8 mouse cellular contexts compared by ENCODE assay signal in the genomic region with DNA sequence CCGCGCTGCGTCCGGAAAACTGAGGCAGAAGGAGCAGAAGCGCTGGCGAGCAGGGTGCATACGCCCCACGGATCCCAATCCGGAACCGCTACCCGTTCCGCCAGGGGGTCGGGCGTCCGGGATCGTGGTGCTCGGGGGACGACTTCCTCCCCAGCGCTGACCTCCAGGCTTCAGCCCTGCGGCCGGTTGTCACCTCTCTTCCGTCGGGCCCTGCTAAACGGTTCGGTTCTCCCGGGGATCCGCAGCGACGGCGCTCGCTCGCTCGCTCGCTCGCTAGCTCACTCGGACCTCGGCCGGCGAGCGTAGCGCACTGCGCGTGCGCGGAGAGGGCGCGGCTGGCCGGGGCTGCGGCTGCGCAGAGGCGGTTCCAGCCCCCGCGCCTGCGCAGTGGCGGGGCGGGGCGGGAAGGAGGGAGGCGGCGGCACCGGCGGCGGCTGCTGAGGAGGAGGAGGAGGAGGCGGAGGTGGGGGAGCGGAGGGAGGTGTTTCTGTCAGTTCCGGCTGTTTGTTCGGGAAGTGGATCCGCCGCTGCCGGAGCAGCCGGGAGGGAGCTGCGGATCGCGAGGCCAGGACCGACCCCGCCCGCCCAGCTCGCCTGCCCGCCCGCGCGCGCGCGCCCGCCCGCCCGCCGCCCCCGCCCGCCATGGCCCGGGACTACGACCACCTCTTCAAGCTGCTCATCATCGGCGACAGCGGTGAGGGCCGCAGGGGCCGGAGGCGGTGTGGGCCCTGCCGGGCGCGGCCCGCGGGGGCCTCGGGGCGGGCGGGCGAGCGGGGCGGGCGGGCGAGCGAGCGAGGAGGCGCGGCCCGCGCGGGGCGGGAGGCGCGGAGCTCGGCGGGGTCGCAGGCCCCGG. TPM values are rescaled to one million over a fixed set of nuclear protein-coding genes. Genes with fewer than 3 reads are reported as not detected.
DNase-seq lines count a peak whose midpoint lies in the region; ATAC-seq lines count a peak whose summit lies in the region.

TSS of gene Rab35 (plus strand) at position 404 of the 853 bp plus-strand sequence.

- peaks cover 51% of the 10 kb centered on the region for H3K4me1 ChIP-seq in hindbrain, embryonic 15.5 days (replicated peaks)

- peak within 1 kb of the TSS; percentile 94 for H3K4me3 ChIP-seq in hindbrain, embryonic 15.5 days

- H3K9ac ChIP-seq in hindbrain, embryonic 15.5 days, result peak within 1 kb of the TSS; percentile 95

- DNase-seq in R1 (ENCODE audit: low read depth, low spot score), result peak; percentile 89
- DNase-seq in cerebellum, postnatal 25 days, result peak; percentile 95 to 98
- DNase-seq in frontal cortex, postnatal 36 days (ENCODE audit: low spot score in 2 of 2), result peak; percentile 85 to 94
- peak; percentile 86 for DNase-seq in left cerebral cortex, adult 11 months (ENCODE audit: low spot score)
- peak; percentile 96 to 97 for DNase-seq in lung, postnatal 4 days
- peak; percentile 93 for DNase-seq in retina, postnatal 7 days (ENCODE audit: low read depth, low spot score)
- DNase-seq in urinary bladder, adult 2 months (ENCODE audit: low spot score), result peak; percentile 96

- WGBS in hindbrain, embryonic 15.5 days, result under 1% methylated on average over 77 of the region's 125 CpGs

- H3K9me3 ChIP-seq in hindbrain, embryonic 15.5 days, result no peaks in the 10 kb centered on the region

- ATAC-seq in hindbrain, embryonic 15.5 days (ENCODE audit: low FRiP score, low read depth), result peak; percentile 91

- peak within 1 kb of the TSS; percentile 93 for H3K27ac ChIP-seq in hindbrain, embryonic 15.5 days (replicated peaks)

- no peaks in the 10 kb centered on the region for H3K27me3 ChIP-seq in hindbrain, embryonic 15.5 days

- H3K4me2 ChIP-seq in hindbrain, embryonic 15.5 days, result peak within 1 kb of the TSS; percentile 72

- H3K36me3 ChIP-seq in hindbrain, embryonic 15.5 days, result no peaks in the 10 kb centered on the region

RNA-seq across cellular contexts. Expression of gene Rab35, which starts in this region (rescaled TPM):
- 19.1 and 20.1 TPM in 2 replicates for polyA plus RNA-seq in hindbrain, embryonic 15.5 days (2015; fragmentation: Nextera tagmentation; extraction: Ambion mirVana)
- 57.6 and 58.7 TPM in 2 replicates for polyA plus RNA-seq in urinary bladder, adult 2 months (2012; rRNA removed)

Comparison
In these comparisons a context has a peak if more than half of its experiments do, and no peak if none do; other contexts are left out.
1. Peak in every context shown above with its lines: DNase-seq, ATAC-seq, H3K4me3 ChIP-seq and H3K27ac ChIP-seq.